In genomic region chr14:93317393-93317792, GRCm38 (mm10) we compare ENCODE assay signal across 11 mouse cellular contexts.
DNase-seq lines count a peak whose midpoint lies in the region; ATAC-seq lines count a peak whose summit lies in the region.
"Had no signal": no experiment of that assay in that cellular context is flagged by ENCODE, and none has a peak within 500 bp of the region (broad histone marks: within the 10 kb centered on the region; RNA-seq: fewer than 3 reads in every experiment).

No protein-coding gene starts in this region.

- no peak overlapping the region for H3K27ac ChIP-seq in hindbrain, embryonic 14.5 days
- H3K27ac ChIP-seq in hindbrain, embryonic 12.5 days = no peak overlapping the region
- H3K27ac ChIP-seq in midbrain, embryonic 12.5 days (replicated peaks) = no peak overlapping the region
- H3K27ac ChIP-seq in midbrain, embryonic 16.5 days (ENCODE audit: low read length) = no peak overlapping the region
- H3K27ac ChIP-seq: macrophage had no signal

- H3K9me3 ChIP-seq in hindbrain, embryonic 14.5 days (ENCODE audit: control insufficient read depth, low read length) = no peaks in the 10 kb centered on the region
- H3K9me3 ChIP-seq in hindbrain, embryonic 12.5 days (replicated peaks) = no peaks in the 10 kb centered on the region
- H3K9me3 ChIP-seq in midbrain, embryonic 12.5 days = no peaks in the 10 kb centered on the region
- no peaks in the 10 kb centered on the region for H3K9me3 ChIP-seq in midbrain, embryonic 16.5 days (replicated peaks; ENCODE audit: control insufficient read depth, low read length, poor library complexity, severe bottlenecking)

- H3K4me1 ChIP-seq in hindbrain, embryonic 14.5 days (replicated peaks; ENCODE audit: control insufficient read depth, insufficient read depth, low read length) = no peaks in the 10 kb centered on the region
- no peaks in the 10 kb centered on the region for H3K4me1 ChIP-seq in hindbrain, embryonic 12.5 days
- no peaks in the 10 kb centered on the region for H3K4me1 ChIP-seq in midbrain, embryonic 12.5 days
- H3K4me1 ChIP-seq in midbrain, embryonic 16.5 days (ENCODE audit: control insufficient read depth, insufficient read depth, low read length) = no peaks in the 10 kb centered on the region

- H3K27me3 ChIP-seq in hindbrain, embryonic 14.5 days (ENCODE audit: control insufficient read depth, insufficient read depth, low read length) = no peaks in the 10 kb centered on the region
- no peaks in the 10 kb centered on the region for H3K27me3 ChIP-seq in hindbrain, embryonic 12.5 days
- no peaks in the 10 kb centered on the region for H3K27me3 ChIP-seq in midbrain, embryonic 12.5 days
- no peaks in the 10 kb centered on the region for H3K27me3 ChIP-seq in midbrain, embryonic 16.5 days (ENCODE audit: control insufficient read depth, insufficient read depth, low read depth, low read length)

- no peak overlapping the region for H3K4me3 ChIP-seq in hindbrain, embryonic 14.5 days (replicated peaks; ENCODE audit: low read length)
- no peak overlapping the region for H3K4me3 ChIP-seq in hindbrain, embryonic 12.5 days
- no peak overlapping the region for H3K4me3 ChIP-seq in midbrain, embryonic 12.5 days
- H3K4me3 ChIP-seq in midbrain, embryonic 16.5 days (ENCODE audit: low read depth, low read length) = no peak overlapping the region

- H3K4me2 ChIP-seq in hindbrain, embryonic 14.5 days (replicated peaks) = no peak overlapping the region
- H3K4me2 ChIP-seq in hindbrain, embryonic 12.5 days (replicated peaks) = no peak overlapping the region
- H3K4me2 ChIP-seq in midbrain, embryonic 12.5 days (replicated peaks) = no peak overlapping the region
- H3K4me2 ChIP-seq in midbrain, embryonic 16.5 days (ENCODE audit: low read length) = no peak overlapping the region

- H3K9ac ChIP-seq in hindbrain, embryonic 14.5 days = no peak overlapping the region
- H3K9ac ChIP-seq in hindbrain, embryonic 12.5 days = no peak overlapping the region
- H3K9ac ChIP-seq in midbrain, embryonic 12.5 days (replicated peaks) = no peak overlapping the region
- no peak overlapping the region for H3K9ac ChIP-seq in midbrain, embryonic 16.5 days (ENCODE audit: low read depth, low read length)

- no peaks in the 10 kb centered on the region for H3K36me3 ChIP-seq in hindbrain, embryonic 14.5 days (replicated peaks; ENCODE audit: control insufficient read depth, insufficient read depth)
- no peaks in the 10 kb centered on the region for H3K36me3 ChIP-seq in hindbrain, embryonic 12.5 days
- H3K36me3 ChIP-seq in midbrain, embryonic 12.5 days = no peaks in the 10 kb centered on the region
- H3K36me3 ChIP-seq in midbrain, embryonic 16.5 days (ENCODE audit: control insufficient read depth, insufficient read depth, low read length) = no peaks in the 10 kb centered on the region

- DNase-seq in hindbrain, embryonic 14.5 days (ENCODE audit: low spot score) = peak; percentile 55
- DNase-seq in cerebellum, adult 9-10 months = peak; percentile 76
- DNase-seq in skeletal muscle tissue, adult 2 months (ENCODE audit: low read depth, low spot score) = peak; percentile 3
- DNase-seq in adrenal gland, postnatal 4 days (ENCODE audit: low spot score in 2 of 2) = no peak
- DNase-seq in urinary bladder, adult 18-20 months (ENCODE audit: low spot score in 2 of 2) = no peak
- DNase-seq: kidney, postnatal 10 days; left cerebral cortex, postnatal 4 days had no signal

- ATAC-seq in hindbrain, embryonic 14.5 days (ENCODE audit: low FRiP score) = no peak
- no peak for ATAC-seq in hindbrain, embryonic 12.5 days (ENCODE audit: low FRiP score)
- ATAC-seq in midbrain, embryonic 12.5 days (ENCODE audit: low FRiP score, low read depth) = peak; percentile 71; the same call in 1 of the 2 replicates
- no peak for ATAC-seq in midbrain, embryonic 16.5 days

Comparison
In these comparisons a context has a peak if more than half of its experiments do, and no peak if none do; other contexts are left out.
1. DNase-seq: peak in hindbrain, embryonic 14.5 days (single experiment), cerebellum, adult 9-10 months (single experiment) and skeletal muscle tissue, adult 2 months (single experiment); none in adrenal gland, postnatal 4 days (0 of 2) and urinary bladder, adult 18-20 months (0 of 2).